Mouse (Mus musculus) liver, embryonic 14.5 days (tissue): ENCODE data around the gene Gm136. TPM values are rescaled to one million over a fixed set of nuclear protein-coding genes. Genes with fewer than 3 reads are reported as not detected.

Experiments
- ATAC-seq: fragments of 200-750 bp; cut with Nextera tagmentation; 2 replicates; pipeline ENCODE4 v1.8.0; 2017; ENCODE audit warnings: moderate number of reproducible peaks, mild to moderate bottlenecking, moderate library complexity; ENCODE audit not compliant: insufficient read depth
- DNase-seq, 3 experiments: peaks; one replicate each; pipeline ENCODE4 v3.0.0-alpha.2; 2012 to 2013; ENCODE audit warnings: low read depth in 3 of 3, low spot score in 3 of 3
- H3K27ac ChIP-seq: fragments of 300-500 bp; sonication (generic); 2 replicates; pipeline ENCODE4 v1.5.1; 2014; ENCODE audit warnings: moderate library complexity, mild to moderate bottlenecking, control low read depth, inconsistent platforms
- H3K27me3 ChIP-seq: fragments of 300-500 bp; sonication (generic); 2 replicates; pipeline ENCODE4 v1.6.1; 2014; ENCODE audit warnings: mild to moderate bottlenecking, low read length, moderate library complexity; ENCODE audit not compliant: control insufficient read depth, insufficient read depth
- H3K36me3 ChIP-seq: fragments of 300-500 bp; sonication (generic); replicated peaks from 2 replicates; pipeline ENCODE4 v1.6.1; 2014; ENCODE audit warnings: low read depth; ENCODE audit not compliant: control insufficient read depth, insufficient read depth
- H3K4me1 ChIP-seq, 2 experiments: fragments of 200-500 bp in 1 of 2; fragments of 300-500 bp in 1 of 2; sonication (generic) in 1 of 2; replicated peaks; 2 replicates each; pipeline ENCODE4 v1.6.1; 2012 to 2014; ENCODE audit warnings: antibody characterized with exemption in 1 of 2, inconsistent platforms in 1 of 2, low read length in 1 of 2; ENCODE audit not compliant: control insufficient read depth in 2 of 2, insufficient read depth in 2 of 2
- H3K4me2 ChIP-seq: fragments of 300-500 bp; sonication (generic); 2 replicates; pipeline ENCODE4 v1.6.1; 2014; ENCODE audit warnings: low read depth, mild to moderate bottlenecking, control low read depth, moderate library complexity
- H3K4me3 ChIP-seq, 2 experiments: fragments of 200-500 bp in 1 of 2; fragments of 300-500 bp in 1 of 2; sonication (generic) in 1 of 2; 2 replicates each; pipeline ENCODE4 v1.5.1; 2012 to 2014; ENCODE audit warnings: low read depth in 2 of 2, low read length in 2 of 2, mild to moderate bottlenecking in 2 of 2, control low read depth in 1 of 2, inconsistent platforms in 1 of 2, moderate library complexity in 1 of 2; ENCODE audit not compliant: insufficient read depth in 1 of 2
- H3K9ac ChIP-seq: fragments of 300-500 bp; sonication (generic); replicated peaks from 2 replicates; pipeline ENCODE4 v1.6.1; 2014; ENCODE audit warnings: mild to moderate bottlenecking, control low read depth, moderate library complexity
- H3K9me3 ChIP-seq: fragments of 300-500 bp; sonication (generic); 2 replicates; pipeline ENCODE4 v1.6.1; 2016; ENCODE audit warnings: low read length, mixed read lengths; ENCODE audit not compliant: control insufficient read depth
- CTCF ChIP-seq: IDR thresholded peaks from 2 replicates; pipeline ENCODE4 v1.5.1; 2016; ENCODE audit warnings: antibody characterized with exemption, low read depth, control low read depth
- EP300 ChIP-seq: IDR thresholded peaks from 2 replicates; pipeline ENCODE4 v1.6.1; 2016; ENCODE audit warnings: antibody characterized with exemption, low read depth
- WGBS: fragments of 180-500 bp; shearing (Covaris S2); extraction: QIAGEN DNeasy Blood & Tissue Kit; methylation state at CpG from one replicate; pipeline ENCODE4 v1.1.7; 2014; ENCODE audit not compliant: insufficient replicate concordance; 5-methylcytosine and 5-hydroxymethylcytosine counted together
- polyA plus RNA-seq, 2 experiments: library from polyadenylated mRNA; depleted of rRNA in 1 of 2; stranded (reverse) in 1 of 2; unstranded in 1 of 2; fragments of >200 nt; fragmentation: Nextera tagmentation in 1 of 2; extraction: Ambion mirVana in 1 of 2; gene quantifications; 2 replicates each; pipeline versions ENCODE4 v1.2.1 to v1.2.3; 2012 to 2014

Gm136 gene
- polyA plus RNA-seq (2012; rRNA removed) = not detected in 2 replicates
- not detected in 2 replicates for polyA plus RNA-seq (2014; fragmentation: Nextera tagmentation; extraction: Ambion mirVana)

DNA sequence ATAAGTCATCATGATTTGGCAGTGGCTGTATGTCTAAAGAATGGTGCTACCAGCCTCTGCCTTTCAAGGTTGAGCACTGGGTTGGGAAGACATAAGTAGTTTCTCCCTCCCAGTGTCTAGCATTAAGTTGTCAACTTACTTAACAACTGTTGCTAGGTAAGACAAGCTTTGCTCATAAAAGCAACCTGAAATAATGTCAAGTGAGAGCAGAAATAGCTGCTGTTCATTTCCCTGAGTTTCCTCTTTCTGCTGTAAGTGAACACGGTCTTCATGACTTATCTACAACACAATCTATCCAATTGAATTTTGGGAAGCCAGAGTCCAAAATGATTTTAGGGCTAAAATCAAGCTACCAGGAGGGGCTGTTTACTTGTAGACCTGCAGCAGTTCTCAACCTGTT lies at the start of gene Gm136:
Gene Gm136, minus strand, starts transcription at position 101 of the 400 bp plus-strand sequence.
- no peak within 1 kb of the TSS for H3K4me2 ChIP-seq
- TF ChIP-seq CTCF = no peak
- no peak for TF ChIP-seq EP300
- no peaks in the 10 kb centered on the region for H3K9me3 ChIP-seq
- no peaks in the 10 kb centered on the region for H3K4me1 ChIP-seq
- H3K36me3 ChIP-seq = no peaks in the 10 kb centered on the region
- DNase-seq (no peak), ATAC-seq (no peak)
- 25% methylated on average over 1 of the region's 1 CpGs for WGBS
- H3K9ac ChIP-seq = no peak within 1 kb of the TSS
- no peak within 1 kb of the TSS for H3K4me3 ChIP-seq
- H3K27me3 ChIP-seq = no peaks in the 10 kb centered on the region
- no peak within 1 kb of the TSS for H3K27ac ChIP-seq

DNA sequence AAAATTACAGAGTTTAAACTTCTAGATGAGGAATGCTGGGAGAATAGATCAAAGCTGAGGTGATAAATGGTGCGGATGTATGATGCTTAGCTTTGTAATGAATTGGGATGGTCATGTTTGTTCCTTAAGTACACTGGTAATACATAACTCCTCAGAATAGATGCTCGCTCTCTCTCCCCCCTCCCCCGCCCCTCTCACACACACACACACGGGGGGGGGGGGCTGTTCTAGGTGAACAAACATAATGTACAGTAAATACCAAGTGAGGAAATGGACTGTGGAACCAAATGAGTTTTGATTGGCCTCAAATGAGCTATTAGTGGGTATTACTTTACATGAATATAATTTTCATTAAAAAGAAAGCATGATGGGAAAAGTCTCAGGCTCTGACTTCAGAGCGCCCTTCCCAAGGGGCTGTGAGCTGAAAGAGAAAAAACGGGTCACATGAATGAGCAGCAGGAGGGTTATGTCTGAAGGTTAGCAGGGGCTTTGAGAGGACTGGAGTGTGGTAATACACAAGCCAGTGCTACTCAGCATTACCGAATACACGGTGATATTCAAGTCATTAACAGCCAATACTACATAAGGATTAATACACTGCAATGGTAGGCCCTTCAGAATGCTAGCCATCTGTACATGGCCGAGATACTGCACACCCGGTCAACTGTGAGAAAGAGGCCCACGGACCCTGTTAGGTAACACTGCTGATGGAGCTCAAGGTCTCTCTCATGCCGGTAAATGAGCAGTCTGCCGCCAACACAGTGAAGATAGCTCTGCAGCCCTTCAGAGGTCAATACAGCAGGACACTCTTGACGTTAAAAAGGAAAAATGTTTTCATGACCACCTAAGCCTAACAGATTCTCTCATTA lies 45.3 kb upstream of the Gm136 start:
- Histone ChIP-seq H3K27me3 (no peaks in the 10 kb centered on the region), H3K4me3 (no peak overlapping the region), H3K9ac (no peak overlapping the region), H3K36me3 (peaks cover 3% of the 10 kb centered on the region; the same call in 1 of the 2 replicates), H3K27ac (no peak overlapping the region), H3K9me3 (no peaks in the 10 kb centered on the region), H3K4me2 (no peak overlapping the region), H3K4me1 (no peaks in the 10 kb centered on the region)
- TF ChIP-seq EP300 = no peak
- TF ChIP-seq CTCF = no peak
- 78% methylated on average over 14 of the region's 14 CpGs for WGBS
- no peak for DNase-seq
- ATAC-seq = no peak

DNA sequence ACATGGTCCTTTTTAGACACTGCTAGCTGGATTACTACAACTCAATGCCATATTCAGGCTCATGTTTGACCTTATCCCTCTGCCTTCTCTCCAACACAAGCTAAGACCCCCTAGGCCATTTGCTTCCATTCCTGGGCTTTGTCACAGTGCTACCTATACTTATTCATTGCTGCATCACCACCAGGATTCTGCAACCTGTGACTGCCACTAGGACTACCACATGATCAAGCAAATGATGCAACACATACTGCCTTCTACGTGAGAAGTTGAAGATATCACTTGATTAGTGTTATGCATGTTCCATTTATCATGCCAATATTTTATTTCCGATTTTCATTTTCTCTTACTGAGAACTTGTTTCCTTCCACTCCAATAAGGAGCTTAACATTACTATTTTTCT lies 41.9 kb upstream of the Gm136 start:
- H3K4me3 ChIP-seq = no peak overlapping the region
- no peaks in the 10 kb centered on the region for H3K36me3 ChIP-seq
- H3K27ac ChIP-seq = no peak overlapping the region
- no peak for TF ChIP-seq CTCF
- no peak for TF ChIP-seq EP300
- H3K27me3 ChIP-seq = no peaks in the 10 kb centered on the region
- ATAC-seq (no peak), DNase-seq (no peak)
- H3K4me2 ChIP-seq = no peak overlapping the region
- no peak overlapping the region for H3K9ac ChIP-seq
- WGBS = 73% methylated on average over 2 of the region's 2 CpGs
- H3K4me1 ChIP-seq = no peaks in the 10 kb centered on the region
- H3K9me3 ChIP-seq = no peaks in the 10 kb centered on the region

GRCm38 (mm10) chr4:34797294-34797983 lies 41.4 kb upstream of the Gm136 start:
- WGBS = 64% methylated on average over 8 of the region's 8 CpGs
- no peak for DNase-seq
- ATAC-seq = no peak

GRCm38 (mm10) chr4:34796294-34796693 lies 40.2 kb upstream of the Gm136 start:
- Histone ChIP-seq H3K27ac (no peak overlapping the region), H3K4me3 (no peak overlapping the region), H3K9me3 (no peaks in the 10 kb centered on the region), H3K36me3 (no peaks in the 10 kb centered on the region), H3K27me3 (no peaks in the 10 kb centered on the region), H3K4me1 (no peaks in the 10 kb centered on the region), H3K4me2 (no peak overlapping the region), H3K9ac (no peak overlapping the region)
- no peak for DNase-seq
- TF ChIP-seq CTCF (no peak), EP300 (no peak)
- no peak for ATAC-seq
- 66% methylated on average over 5 of the region's 5 CpGs for WGBS

More at GRCm38 (mm10) chr4:34797294-34797983, 41.4 kb upstream of the Gm136 start:
- H3K36me3 ChIP-seq = no peaks in the 10 kb centered on the region
- no peaks in the 10 kb centered on the region for H3K9me3 ChIP-seq
- H3K4me3 ChIP-seq = no peak overlapping the region
- TF ChIP-seq CTCF (no peak), EP300 (no peak)
- H3K4me1 ChIP-seq = no peaks in the 10 kb centered on the region
- H3K27ac ChIP-seq = no peak overlapping the region
- no peaks in the 10 kb centered on the region for H3K27me3 ChIP-seq
- no peak overlapping the region for H3K4me2 ChIP-seq
- no peak overlapping the region for H3K9ac ChIP-seq
